Mouse (Mus musculus) thymus, postnatal 25 days (tissue): Measurements from ENCODE around the gene Atxn1l.

Source experiments
- DNase-seq: peaks from one replicate; pipeline ENCODE4 v3.0.0; 2022

Atxn1l gene

GRCm38 (mm10) chr8:109725106-109725505, 12.4 kb downstream of the Atxn1l start:
- no peak for DNase-seq

GRCm38 (mm10) chr8:109714961-109715360, 22.6 kb downstream of the Atxn1l start:
- DNase-seq, result no peak

GRCm38 (mm10) chr8:109712521-109712920, 25.0 kb downstream of the Atxn1l start:
- DNase-seq, result no peak

DNA sequence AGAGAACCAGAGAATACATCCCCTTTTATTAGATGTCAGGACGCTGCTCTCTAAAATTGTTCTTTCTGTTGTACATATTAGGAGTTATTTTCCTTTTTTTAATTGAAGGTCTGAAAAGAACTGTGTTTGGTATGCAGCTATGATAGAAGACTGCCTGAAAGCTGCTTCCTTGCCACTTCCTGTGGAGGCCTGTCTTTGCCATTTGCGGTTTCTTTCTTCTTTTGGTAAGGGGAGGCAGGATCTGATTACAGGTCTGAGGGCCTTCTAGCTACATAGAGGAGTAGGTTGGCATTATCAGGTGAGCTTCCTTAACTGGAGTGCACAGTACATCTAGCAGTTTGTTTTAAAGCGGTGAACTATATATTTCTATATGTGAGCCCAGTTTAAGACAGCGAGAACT, 29.6 kb downstream of the Atxn1l start:
- peak; percentile 55 for DNase-seq

DNA sequence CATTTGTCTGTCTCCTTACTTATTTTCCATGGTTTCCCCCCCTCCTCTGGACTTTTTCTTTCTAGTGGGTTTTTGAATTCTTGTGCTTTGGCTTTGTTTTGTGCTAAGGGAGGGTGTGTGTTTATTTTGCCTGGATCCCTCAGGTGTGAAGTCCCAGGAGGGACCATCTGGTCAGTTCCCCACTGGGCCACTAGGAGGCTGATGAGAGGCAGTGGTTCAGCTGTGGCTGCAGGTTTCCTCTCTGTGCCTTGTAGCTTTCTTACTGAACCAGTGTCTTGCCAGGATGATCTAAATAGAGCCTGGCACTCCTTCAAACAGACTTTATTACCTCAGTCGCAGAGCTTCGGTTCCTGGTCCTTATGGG, 30.7 kb downstream of the Atxn1l start:
- peak; percentile 85 for DNase-seq

- DNase-seq, result peak; percentile 36
Measured at GRCm38 (mm10) chr8:109706076-109706873, 31.3 kb downstream of the Atxn1l start.

GRCm38 (mm10) chr8:109705320-109706075, 32.0 kb downstream of the Atxn1l start, which contains the start of gene Zfp821:
TSS of gene Zfp821 (plus strand) at chr8:109705546.
- DNase-seq, result peak; percentile 95

DNA sequence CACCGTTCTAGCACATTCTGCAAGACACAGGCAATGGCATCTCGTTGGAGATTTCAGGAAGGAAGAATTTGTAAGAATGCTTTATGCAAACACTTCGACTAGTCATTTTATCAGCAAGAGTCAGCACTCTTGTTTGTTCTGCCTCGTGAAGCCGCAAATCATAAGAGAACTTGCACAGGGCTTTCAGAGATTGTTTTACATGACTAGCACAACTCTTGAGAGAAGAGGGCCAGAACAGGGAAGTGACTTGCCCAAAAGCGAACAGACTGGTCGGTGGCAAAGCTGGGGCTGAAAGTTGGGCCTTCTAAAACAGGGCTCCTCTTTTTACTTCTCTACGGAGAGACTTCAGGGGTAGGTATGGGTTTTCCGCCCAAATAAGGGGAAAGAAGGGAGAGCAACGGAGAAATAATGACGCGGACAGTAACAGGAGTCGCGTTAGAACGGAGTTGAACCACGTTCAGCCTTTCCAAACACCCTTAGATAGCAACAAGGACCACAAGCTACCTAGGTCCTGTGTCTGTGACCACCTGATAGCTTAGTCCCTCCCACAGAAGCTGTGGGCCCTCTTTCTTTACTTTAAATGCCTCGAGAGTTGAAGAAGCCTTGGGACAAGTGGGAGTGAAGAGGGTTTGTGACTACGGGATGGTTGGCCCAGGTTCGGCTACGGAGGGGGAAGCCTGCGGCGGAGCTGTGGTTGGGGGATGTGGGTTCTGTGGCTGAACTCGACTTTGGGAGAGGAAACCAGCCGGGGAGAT, 32.8 kb downstream of the Atxn1l start:
- peak; percentile 10 for DNase-seq

GRCm38 (mm10) chr8:109698477-109698876, 39.1 kb downstream of the Atxn1l start:
- DNase-seq, result no peak

DNA sequence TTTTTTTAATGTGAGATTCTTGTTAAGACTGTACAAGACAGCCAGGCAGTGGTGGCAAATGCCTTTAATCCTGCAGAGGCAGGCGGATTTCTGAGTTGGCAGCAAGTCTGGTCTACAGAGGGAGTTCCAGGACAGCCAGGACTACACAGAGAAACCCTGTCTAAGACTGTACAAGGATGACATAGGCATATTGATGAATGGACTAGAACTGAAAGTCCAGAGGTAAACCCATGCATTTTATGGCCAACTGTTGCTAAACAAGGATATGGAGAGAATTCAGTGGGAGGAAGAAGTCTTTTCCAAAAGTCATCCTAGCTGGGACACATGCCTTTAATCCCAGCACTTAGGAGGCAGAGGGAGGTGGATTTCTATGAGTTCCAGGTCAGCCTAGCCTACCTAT, 39.8 kb downstream of the Atxn1l start:
- DNase-seq, result no peak

DNA sequence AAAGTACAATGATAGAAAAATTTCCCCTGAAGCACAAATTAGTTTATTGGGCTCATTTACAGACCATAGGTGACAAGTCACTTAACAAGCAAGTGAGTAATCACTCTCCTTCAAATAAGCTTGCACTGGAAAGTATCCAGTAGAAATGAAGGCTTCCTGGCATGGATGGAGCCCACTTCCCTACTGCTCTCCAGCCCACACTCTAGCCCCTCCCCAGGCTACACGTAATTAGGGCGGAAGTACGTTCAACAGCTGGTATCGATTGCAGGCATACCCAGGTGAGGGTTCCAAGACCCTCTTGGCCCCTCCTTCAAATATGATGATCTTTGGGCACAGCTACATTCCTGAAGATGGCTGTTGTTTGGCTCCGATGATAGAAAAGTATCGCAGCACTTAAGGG, 43.4 kb downstream of the Atxn1l start:
- DNase-seq, result no peak

GRCm38 (mm10) chr8:109693146-109693900, 44.2 kb downstream of the Atxn1l start, which contains the start of gene Ist1:
TSS of gene Ist1 (minus strand) at chr8:109693260.
- peak; percentile 99 for DNase-seq

- DNase-seq, result no peak
Measured at GRCm38 (mm10) chr8:109692443-109693145, 44.9 kb downstream of the Atxn1l start.

DNA sequence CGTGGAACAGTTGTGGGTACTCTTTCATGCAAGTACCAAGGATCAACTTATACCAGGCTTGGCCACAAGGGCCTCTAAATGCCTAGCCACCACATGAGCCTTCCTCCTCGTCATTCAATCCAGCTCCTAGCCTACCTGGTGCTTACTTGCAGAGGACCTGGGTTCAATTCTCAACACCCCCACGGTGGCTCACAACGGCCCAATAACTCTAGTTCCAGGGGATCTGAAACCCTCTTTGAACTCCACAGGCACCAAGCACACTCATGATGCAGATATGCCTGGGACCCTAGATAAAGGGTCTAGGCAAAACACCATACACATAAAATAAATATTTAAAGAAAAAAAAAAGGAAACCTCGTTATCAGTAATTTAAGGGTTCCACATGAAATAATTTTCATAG, 45.8 kb downstream of the Atxn1l start:
- DNase-seq, result peak; percentile 14

GRCm38 (mm10) chr8:109687248-109687647, 50.3 kb downstream of the Atxn1l start:
- no peak for DNase-seq

- DNase-seq, result no peak
Measured at GRCm38 (mm10) chr8:109682120-109682519, 55.4 kb downstream of the Atxn1l start.

DNA sequence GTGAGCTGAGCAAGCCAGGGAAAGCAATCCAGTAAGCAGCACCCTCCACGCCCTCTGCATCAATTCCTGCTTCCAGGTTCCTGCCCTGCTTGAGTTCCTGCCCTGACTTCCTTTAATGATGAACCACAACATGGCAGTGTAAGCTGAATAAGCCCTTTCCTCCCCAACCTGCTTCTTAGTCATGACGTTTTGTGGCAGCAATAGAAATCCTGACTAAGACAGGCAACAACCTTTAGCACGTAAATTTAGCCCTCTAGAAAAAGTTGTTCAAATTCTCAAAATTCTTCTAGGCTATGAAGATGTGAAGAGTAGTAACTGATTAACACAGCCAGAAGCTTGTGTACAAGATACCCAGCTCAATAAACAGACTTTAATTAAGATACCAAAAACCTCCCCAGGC, 56.0 kb downstream of the Atxn1l start:
- DNase-seq, result no peak
